Mouse (Mus musculus) kidney, postnatal 14 days (tissue): ENCODE data around the gene Cacng1.

ENCODE experiments used
- DNase-seq: peaks from one replicate; pipeline ENCODE4 v3.0.0; 2022; ENCODE audit warnings: mixed read lengths

The Cacng1 gene

GRCm38 (mm10) chr11:107655538-107655937, 60.8 kb downstream of the Cacng1 start:
- no peak for DNase-seq
